Mouse (Mus musculus) lung, adult 2 months (tissue): Measurements from ENCODE around the gene Stk24.

Source experiments
- CTCF ChIP-seq: fragments of 200-500 bp; IDR thresholded peaks from 2 replicates; pipeline ENCODE4 v1.5.1; 2011; ENCODE audit warnings: mild to moderate bottlenecking, low read length, control low read depth; ENCODE audit not compliant: insufficient read depth
- POLR2A ChIP-seq: fragments of 200-500 bp; IDR thresholded peaks from 2 replicates; pipeline ENCODE4 v1.6.1; 2011; ENCODE audit warnings: low read depth, mild to moderate bottlenecking, control low read depth, low read length, borderline replicate concordance; ENCODE audit errors: extremely low read depth

DNA sequence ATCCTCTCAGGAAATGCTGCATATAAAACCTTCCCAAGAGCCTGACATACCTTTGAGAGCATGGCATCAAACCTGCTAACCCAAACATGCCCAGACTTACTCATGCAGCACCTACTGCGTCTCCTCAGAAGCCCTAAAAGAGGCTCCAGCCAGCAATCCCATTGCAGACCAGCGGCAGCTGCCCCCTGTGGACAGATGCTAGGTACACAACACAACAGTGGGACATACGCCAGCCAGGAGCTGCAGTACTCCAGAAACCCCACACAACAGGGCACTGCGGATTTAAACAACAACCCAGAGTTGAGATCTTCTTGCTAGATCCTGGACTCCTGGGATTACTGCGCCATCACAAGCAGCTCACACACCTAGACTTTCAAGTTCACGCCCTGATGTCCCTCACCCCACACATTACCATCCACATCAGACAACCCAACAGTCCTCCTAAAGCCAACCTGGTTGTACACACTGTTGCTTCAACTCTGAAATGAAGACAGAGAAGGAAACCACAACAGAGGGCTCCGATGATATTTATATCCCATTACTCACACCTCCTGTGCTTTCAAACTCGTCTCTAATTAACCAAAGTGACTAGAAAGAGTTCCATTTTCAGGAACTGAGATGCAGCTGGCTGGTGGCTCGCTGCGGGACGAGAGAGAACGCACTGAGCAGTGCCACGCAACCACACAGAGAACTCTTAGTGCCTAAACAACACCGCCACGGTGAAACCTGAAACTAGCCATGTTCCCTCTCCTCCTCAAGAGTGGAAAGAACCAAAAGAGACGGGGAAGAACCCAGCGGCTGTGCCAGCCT is 55.1 kb downstream of the Stk24 start:
- TF ChIP-seq POLR2A, result no peak
- TF ChIP-seq CTCF, result no peak
